Mouse (Mus musculus) liver, postnatal 0 days (tissue): ENCODE results near the gene Mcemp1.

Source experiments
- CTCF ChIP-seq: sonication (generic); IDR thresholded peaks from 2 replicates; pipeline ENCODE4 v1.5.1; 2016; ENCODE audit warnings: antibody characterized with exemption, low read depth
- EP300 ChIP-seq: IDR thresholded peaks from 2 replicates; pipeline ENCODE4 v1.6.1; 2016; ENCODE audit warnings: antibody characterized with exemption, low read depth, mild to moderate bottlenecking

GRCm38 (mm10) chr8:3648268-3648667, 17.3 kb upstream of the Mcemp1 start:
- no peak for TF ChIP-seq CTCF
- TF ChIP-seq EP300: peak; percentile 62
